Mouse (Mus musculus): ENCODE measurements around the gene Gfpt1.

DNA sequence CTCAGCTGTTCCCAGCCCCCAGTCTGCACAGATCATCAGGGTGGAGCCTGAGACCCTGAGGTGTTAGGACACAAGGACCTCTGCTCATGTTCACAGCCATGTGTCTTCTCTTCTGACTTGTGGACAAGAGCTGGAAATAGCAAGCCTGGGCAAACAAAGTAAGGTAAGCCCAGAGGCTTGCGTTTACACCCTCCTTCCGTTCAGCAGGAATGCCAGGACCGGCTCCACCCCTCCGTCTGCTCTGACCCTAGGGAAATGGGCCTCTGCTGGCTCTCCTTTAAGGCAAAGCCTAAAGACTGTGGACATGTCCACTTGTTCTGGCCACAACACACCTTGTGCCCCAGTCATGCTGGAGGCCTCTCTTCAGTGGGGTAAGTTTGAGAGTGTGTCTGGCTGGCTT lies 77.3 kb downstream of the Gfpt1 start:
- TF ChIP-seq CTCF (IDR thresholded peaks at IDR 0.05; ENCODE audit: extremely low read depth, insufficient read depth, insufficient read length, insufficient replicate concordance): no peak
- no peak for TF ChIP-seq POLR2A (IDR thresholded peaks at IDR 0.05; ENCODE audit: low read depth, low read length)

All from spleen, adult 2 months (tissue).